Mouse (Mus musculus): ENCODE data around the gene Pmm2.

Gene Pmm2

GRCm38 (mm10) chr16:8678676-8679075, 41.2 kb downstream of the Pmm2 start:
- in situ Hi-C loops (cut with MboI, MseI) = loop anchor here (5.0 kb wide), 2 partner anchors 186 to 271 kb away; no protein-coding TSS in a partner anchor

- in situ Hi-C loops (cut with MboI, MseI) = loop anchor here (5.0 kb wide), 2 partner anchors 187 to 272 kb away; no protein-coding TSS in a partner anchor
These were observed 42.3 kb downstream of the Pmm2 start for GRCm38 (mm10) chr16:8679780-8680179.

- in situ Hi-C loops (cut with MboI, MseI) = no loop called here
These were observed 43.0 kb downstream of the Pmm2 start, which contains the start of gene Gm5767 for GRCm38 (mm10) chr16:8680470-8680869. Gene Gm5767 (plus strand): TSS chr16:8680770.

GRCm38 (mm10) chr16:8685087-8685486, 47.6 kb downstream of the Pmm2 start:
- in situ Hi-C loops (cut with MboI, MseI) = no loop called here

GRCm38 (mm10) chr16:8686121-8686870, 48.8 kb downstream of the Pmm2 start:
- in situ Hi-C loops (cut with MboI, MseI) = no loop called here

GRCm38 (mm10) chr16:8686871-8687535, 49.5 kb downstream of the Pmm2 start:
- in situ Hi-C loops (cut with MboI, MseI) = no loop called here

GRCm38 (mm10) chr16:8687559-8688112, 50.2 kb downstream of the Pmm2 start:
- in situ Hi-C loops (cut with MboI, MseI) = no loop called here

- in situ Hi-C loops (cut with MboI, MseI) = no loop called here
These were observed 52.6 kb downstream of the Pmm2 start for GRCm38 (mm10) chr16:8689979-8690656.

- in situ Hi-C loops (cut with MboI, MseI) = no loop called here
These were observed 53.7 kb downstream of the Pmm2 start for GRCm38 (mm10) chr16:8691206-8691605.

- in situ Hi-C loops (cut with MboI, MseI) = no loop called here
These were observed 62.1 kb downstream of the Pmm2 start for GRCm38 (mm10) chr16:8699556-8699955.

- in situ Hi-C loops (cut with MboI, MseI) = no loop called here
These were observed 63.1 kb downstream of the Pmm2 start for GRCm38 (mm10) chr16:8700586-8700985.

GRCm38 (mm10) chr16:8711998-8712397, 74.5 kb downstream of the Pmm2 start:
- in situ Hi-C loops (cut with MboI, MseI) = no loop called here
